Mouse (Mus musculus): Measurements from ENCODE around the gene Tab1.

- no peak for TF ChIP-seq CTCF (IDR thresholded peaks at IDR 0.05; ENCODE audit: control insufficient read depth, insufficient read depth, insufficient replicate concordance, low read depth, low read length)
- no peak for TF ChIP-seq POLR2A (IDR thresholded peaks at IDR 0.05; ENCODE audit: control insufficient read depth, low read depth, low read length)
These were observed 25.4 kb upstream of the Tab1 start for GRCm38 (mm10) chr15:80107575-80107974.

Measured in testis, adult 2 months (tissue).